Mouse (Mus musculus): ENCODE measurements at regions not wholly inside any gene's neighbourhood (a gene's known extent, or its start where the extent isn't known, plus 50 kb on each side); places are given as distances from the start of the nearest gene placed in this dataset.
A peak's percentile ranks its signal among the peaks of the same experiment; 100 is the strongest.

DNA sequence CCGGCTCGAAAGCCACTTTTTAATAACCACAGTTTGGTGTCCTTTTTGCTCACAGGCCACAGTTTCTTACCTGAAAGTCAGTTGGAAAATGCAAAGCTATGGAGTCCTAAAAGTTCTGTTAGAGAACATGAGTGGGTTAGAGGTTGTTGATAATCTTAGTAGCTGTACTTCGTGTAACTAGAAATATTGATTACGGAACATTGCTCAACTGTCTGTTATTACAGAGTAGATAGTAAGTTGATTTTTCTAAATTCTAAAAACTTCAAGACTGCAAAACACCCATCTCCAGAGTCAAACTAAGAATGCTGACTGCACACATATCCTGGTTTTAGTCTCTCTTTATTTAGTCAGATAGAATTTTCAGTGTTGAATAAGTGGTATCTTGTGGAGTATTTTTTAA lies 111.0 kb downstream of the Slc38a4 start:
- H3K4me3 ChIP-seq (replicated peaks): no peak overlapping the region
- no peaks in the 10 kb centered on the region for H3K4me1 ChIP-seq (replicated peaks)
- 97% methylated on average over 4 of the region's 4 CpGs for WGBS

DNA sequence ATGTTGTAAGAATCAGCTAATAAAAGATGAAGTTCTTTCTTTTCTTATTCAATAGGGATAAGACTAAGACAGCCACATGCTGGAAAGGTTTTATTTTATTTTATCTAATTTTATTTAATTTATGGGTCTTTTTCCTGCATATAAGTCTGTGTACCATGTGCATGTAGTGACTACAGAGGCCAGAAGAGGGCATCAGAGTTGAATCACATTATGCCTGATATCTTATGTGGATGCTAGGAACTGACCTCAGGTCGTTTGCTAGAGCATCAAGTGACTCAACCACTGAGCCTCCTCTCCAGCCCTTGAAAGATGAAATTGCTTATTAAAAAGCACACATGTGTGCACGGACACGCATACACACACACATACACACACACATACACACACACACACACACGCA lies 113.1 kb downstream of the Slc38a4 start:
- Histone ChIP-seq H3K4me1 (replicated peaks) (no peaks in the 10 kb centered on the region), H3K9me3 (no peaks in the 10 kb centered on the region), H3K36me3 (no peaks in the 10 kb centered on the region), H3K27ac (no peak overlapping the region), H3K27me3 (no peaks in the 10 kb centered on the region), H3K4me2 (replicated peaks) (no peak overlapping the region), H3K9ac (replicated peaks) (no peak overlapping the region), H3K4me3 (replicated peaks) (no peak overlapping the region)
- ATAC-seq: no peak
- WGBS: 87% methylated on average over 4 of the region's 4 CpGs

More for the DNA sequence above, 111.0 kb downstream of the Slc38a4 start:
- Histone ChIP-seq H3K9ac (replicated peaks) (no peak overlapping the region), H3K36me3 (no peaks in the 10 kb centered on the region), H3K4me2 (replicated peaks) (no peak overlapping the region), H3K27ac (no peak overlapping the region), H3K27me3 (no peaks in the 10 kb centered on the region), H3K9me3 (no peaks in the 10 kb centered on the region)
- no peak for ATAC-seq

DNA sequence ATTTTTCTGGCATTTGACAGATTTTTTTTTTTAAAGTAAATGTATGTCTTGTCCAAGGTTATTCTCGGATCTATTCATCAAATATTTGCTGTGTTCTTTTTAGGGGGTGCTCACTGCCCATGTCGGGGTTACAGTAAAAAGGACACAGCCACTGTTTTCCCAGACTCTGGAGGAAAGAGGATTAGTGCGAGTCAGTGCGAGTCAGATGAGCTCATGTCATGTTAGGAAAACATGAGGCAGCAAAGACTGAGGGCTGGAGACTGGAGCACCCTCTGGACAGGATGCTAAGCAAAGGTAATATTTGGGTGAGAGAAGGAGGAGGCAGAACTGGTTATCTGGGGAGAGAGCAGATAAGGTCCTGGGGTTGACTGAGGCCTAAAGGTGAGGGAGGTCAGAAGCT lies 117.3 kb downstream of the Slc38a4 start:
- ATAC-seq: no peak
- WGBS: 75% methylated on average over 4 of the region's 4 CpGs
- H3K9ac ChIP-seq (replicated peaks): no peak overlapping the region
- peaks cover 6% of the 10 kb centered on the region; the same call in 1 of the 2 replicates for H3K27me3 ChIP-seq
- no peak overlapping the region for H3K4me3 ChIP-seq (replicated peaks)
- H3K4me1 ChIP-seq (replicated peaks): no peaks in the 10 kb centered on the region
- H3K4me2 ChIP-seq (replicated peaks): no peak overlapping the region
- H3K9me3 ChIP-seq: no peaks in the 10 kb centered on the region
- no peaks in the 10 kb centered on the region for H3K36me3 ChIP-seq
- H3K27ac ChIP-seq: no peak overlapping the region

- Histone ChIP-seq H3K4me3 (replicated peaks) (no peak overlapping the region), H3K9me3 (no peaks in the 10 kb centered on the region), H3K4me1 (replicated peaks) (no peaks in the 10 kb centered on the region), H3K4me2 (replicated peaks) (no peak overlapping the region), H3K27me3 (peaks cover 6% of the 10 kb centered on the region; the same call in 1 of the 2 replicates), H3K36me3 (no peaks in the 10 kb centered on the region), H3K9ac (replicated peaks) (no peak overlapping the region), H3K27ac (no peak overlapping the region)
- 81% methylated on average over 6 of the region's 6 CpGs for WGBS
- ATAC-seq: no peak
These were observed 118.1 kb downstream of the Slc38a4 start for GRCm38 (mm10) chr15:96937623-96938022.

DNA sequence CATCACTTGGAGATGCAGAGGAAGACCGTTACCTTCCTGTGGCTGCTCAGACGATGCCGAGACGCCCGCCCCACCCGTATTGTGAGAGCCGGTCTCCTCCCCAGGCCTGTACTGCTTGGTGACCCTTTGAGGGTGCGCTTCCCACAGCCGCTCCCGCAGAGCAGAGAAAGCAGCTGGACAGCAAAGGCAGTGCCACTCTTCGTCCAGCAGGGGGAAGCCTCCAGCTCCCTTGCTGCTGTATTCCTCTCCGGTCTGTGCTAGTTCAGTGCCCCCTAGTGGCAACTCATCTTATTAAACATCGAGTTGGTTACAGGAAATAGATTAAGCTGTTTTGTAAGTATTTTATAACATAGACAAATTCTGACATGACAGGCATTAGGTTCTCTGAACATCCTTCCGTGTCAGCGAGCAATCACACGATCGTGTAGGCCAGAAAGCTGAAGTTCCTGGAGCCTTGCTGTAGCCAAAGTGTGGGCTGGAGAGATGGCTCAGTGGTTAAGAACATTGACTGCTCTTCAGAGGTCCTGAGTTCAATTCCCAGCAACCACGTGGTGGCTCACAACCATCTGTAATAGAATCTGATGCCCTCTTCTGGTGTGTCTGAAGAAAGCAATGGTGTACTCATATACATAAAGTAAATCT lies 118.9 kb downstream of the Slc38a4 start:
- Histone ChIP-seq H3K9ac (replicated peaks) (peak overlapping the region; percentile 50; the same call in 1 of the 2 replicates), H3K27ac (no peak overlapping the region), H3K4me2 (replicated peaks) (peak overlapping the region; percentile 51), H3K4me1 (replicated peaks) (no peaks in the 10 kb centered on the region), H3K4me3 (replicated peaks) (peak overlapping the region; percentile 23), H3K36me3 (no peaks in the 10 kb centered on the region), H3K27me3 (peaks cover 6% of the 10 kb centered on the region; the same call in 1 of the 2 replicates), H3K9me3 (no peaks in the 10 kb centered on the region)
- WGBS: 7% methylated on average over 18 of the region's 18 CpGs
- ATAC-seq: peak; percentile 91

DNA sequence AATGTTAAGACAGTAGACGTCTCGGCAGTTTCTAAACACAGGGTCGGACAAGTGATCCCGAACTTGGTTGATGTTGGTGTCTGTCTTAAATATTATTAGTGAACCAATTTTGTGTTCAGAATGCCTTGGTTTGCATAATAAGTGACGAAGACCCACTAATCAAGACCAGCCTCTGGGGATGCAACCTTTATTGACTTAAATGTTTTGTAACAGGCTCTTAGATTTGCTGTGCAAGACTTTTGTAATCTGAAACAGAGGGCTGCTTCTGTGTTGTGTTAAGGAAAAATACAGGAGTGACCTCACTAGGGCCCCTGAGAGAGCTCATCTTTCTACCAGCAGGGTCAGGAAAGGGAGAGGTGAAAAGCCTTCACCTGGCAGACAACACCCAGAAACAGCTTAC lies 119.5 kb downstream of the Slc38a4 start:
- Histone ChIP-seq H3K4me3 (replicated peaks) (0 out of 2 replicates have a peak overlapping the region, but pooled peaks have one; percentile 23), H3K36me3 (no peaks in the 10 kb centered on the region), H3K9ac (replicated peaks) (no peak overlapping the region), H3K9me3 (no peaks in the 10 kb centered on the region), H3K27me3 (peaks cover 6% of the 10 kb centered on the region; the same call in 1 of the 2 replicates), H3K4me1 (replicated peaks) (no peaks in the 10 kb centered on the region), H3K4me2 (replicated peaks) (peak overlapping the region; percentile 51), H3K27ac (no peak overlapping the region)
- ATAC-seq: no peak
- WGBS: 84% methylated on average over 5 of the region's 5 CpGs

GRCm38 (mm10) chr15:96933451-96933850 lies 122.3 kb downstream of the Slc38a4 start:
- Histone ChIP-seq H3K9ac (replicated peaks) (no peak overlapping the region), H3K4me1 (replicated peaks) (no peaks in the 10 kb centered on the region), H3K27ac (no peak overlapping the region), H3K36me3 (no peaks in the 10 kb centered on the region), H3K27me3 (peaks cover 6% of the 10 kb centered on the region; the same call in 1 of the 2 replicates), H3K4me3 (replicated peaks) (no peak overlapping the region), H3K9me3 (no peaks in the 10 kb centered on the region), H3K4me2 (replicated peaks) (no peak overlapping the region)
- ATAC-seq: no peak
- WGBS: 46% methylated on average over 3 of the region's 3 CpGs

DNA sequence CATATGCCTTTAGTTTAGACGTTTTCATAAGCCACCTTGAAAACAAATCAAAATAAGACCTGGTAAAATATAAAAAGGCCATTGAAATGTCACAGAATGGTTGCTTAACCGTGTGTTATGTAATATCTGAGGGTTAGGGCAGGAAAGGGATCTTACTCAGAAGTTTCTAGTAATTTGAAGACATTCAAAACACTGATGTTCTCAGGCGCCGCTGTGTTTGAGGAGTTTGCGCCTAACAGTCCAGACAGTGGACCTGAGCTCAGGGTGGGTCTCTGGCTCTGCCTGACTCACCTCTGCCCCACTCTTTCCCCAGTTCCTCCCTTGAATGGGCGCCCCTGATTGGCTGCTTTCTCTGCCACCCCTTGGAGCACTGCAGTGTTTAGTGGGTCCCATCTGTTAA lies 125.2 kb downstream of the Slc38a4 start:
- Histone ChIP-seq H3K4me1 (replicated peaks) (no peaks in the 10 kb centered on the region), H3K9ac (replicated peaks) (no peak overlapping the region), H3K36me3 (no peaks in the 10 kb centered on the region), H3K27me3 (peaks cover 1% of the 10 kb centered on the region; the same call in 1 of the 2 replicates), H3K27ac (no peak overlapping the region), H3K4me2 (replicated peaks) (no peak overlapping the region), H3K9me3 (no peaks in the 10 kb centered on the region), H3K4me3 (replicated peaks) (no peak overlapping the region)
- WGBS: 79% methylated on average over 6 of the region's 6 CpGs
- ATAC-seq: no peak

DNA sequence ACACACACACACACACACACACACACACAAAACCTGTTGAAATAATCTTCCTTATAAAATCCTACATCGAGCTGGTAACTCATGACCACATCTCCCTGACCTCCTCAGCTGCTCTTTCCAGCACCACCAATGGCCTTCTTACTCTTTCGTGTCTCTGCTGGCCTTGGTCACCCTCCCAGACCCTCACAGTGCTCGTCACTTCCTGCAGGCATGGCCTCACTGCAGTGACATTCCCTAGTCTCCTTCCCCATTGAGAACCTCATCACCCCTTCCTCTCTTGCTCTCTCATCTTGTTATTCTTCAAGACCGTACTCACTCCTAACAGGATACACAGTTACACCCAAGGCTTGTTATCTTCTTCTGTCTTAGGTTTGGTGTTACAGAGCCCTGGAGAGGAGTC lies 126.0 kb downstream of the Slc38a4 start:
- WGBS: 86% methylated on average over 4 of the region's 4 CpGs
- Histone ChIP-seq H3K36me3 (no peaks in the 10 kb centered on the region), H3K4me3 (replicated peaks) (no peak overlapping the region), H3K27me3 (no peaks in the 10 kb centered on the region), H3K4me2 (replicated peaks) (no peak overlapping the region), H3K9me3 (no peaks in the 10 kb centered on the region), H3K27ac (no peak overlapping the region), H3K4me1 (replicated peaks) (no peaks in the 10 kb centered on the region), H3K9ac (replicated peaks) (no peak overlapping the region)
- ATAC-seq: no peak

DNA sequence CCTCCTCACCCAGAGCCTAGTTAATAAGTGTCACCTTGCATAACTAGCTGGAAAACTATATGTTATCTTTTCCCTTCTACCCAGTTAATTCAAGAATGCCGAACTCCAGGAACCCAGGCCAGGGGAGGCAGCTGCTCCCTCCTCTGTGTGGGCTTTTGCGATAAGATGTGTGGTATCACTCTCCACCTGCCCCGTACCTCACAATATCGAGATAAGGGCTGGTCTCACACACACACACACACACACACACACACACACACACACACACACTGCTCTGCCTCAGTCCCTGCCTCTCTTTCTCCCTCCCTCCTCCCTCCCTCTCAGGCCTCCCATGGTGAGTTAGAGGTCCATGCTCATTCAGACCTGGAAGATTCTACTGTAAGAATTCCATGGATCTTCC lies 127.1 kb downstream of the Slc38a4 start:
- no peak overlapping the region for H3K9ac ChIP-seq (replicated peaks)

GRCm38 (mm10) chr15:96927674-96928073 lies 128.1 kb downstream of the Slc38a4 start:
- Histone ChIP-seq H3K9ac (replicated peaks) (no peak overlapping the region), H3K27ac (no peak overlapping the region), H3K9me3 (no peaks in the 10 kb centered on the region), H3K36me3 (no peaks in the 10 kb centered on the region), H3K4me1 (replicated peaks) (no peaks in the 10 kb centered on the region), H3K27me3 (no peaks in the 10 kb centered on the region), H3K4me3 (replicated peaks) (no peak overlapping the region), H3K4me2 (replicated peaks) (no peak overlapping the region)
- no peak for ATAC-seq
- WGBS: 85% methylated on average over 4 of the region's 4 CpGs

More for the DNA sequence above, 127.1 kb downstream of the Slc38a4 start:
- H3K27me3 ChIP-seq: no peaks in the 10 kb centered on the region
- H3K27ac ChIP-seq: no peak overlapping the region
- no peaks in the 10 kb centered on the region for H3K9me3 ChIP-seq
- H3K4me3 ChIP-seq (replicated peaks): no peak overlapping the region
- ATAC-seq: no peak
- no peaks in the 10 kb centered on the region for H3K36me3 ChIP-seq
- no peak overlapping the region for H3K4me2 ChIP-seq (replicated peaks)
- 93% methylated on average over 4 of the region's 4 CpGs for WGBS
- no peaks in the 10 kb centered on the region for H3K4me1 ChIP-seq (replicated peaks)

DNA sequence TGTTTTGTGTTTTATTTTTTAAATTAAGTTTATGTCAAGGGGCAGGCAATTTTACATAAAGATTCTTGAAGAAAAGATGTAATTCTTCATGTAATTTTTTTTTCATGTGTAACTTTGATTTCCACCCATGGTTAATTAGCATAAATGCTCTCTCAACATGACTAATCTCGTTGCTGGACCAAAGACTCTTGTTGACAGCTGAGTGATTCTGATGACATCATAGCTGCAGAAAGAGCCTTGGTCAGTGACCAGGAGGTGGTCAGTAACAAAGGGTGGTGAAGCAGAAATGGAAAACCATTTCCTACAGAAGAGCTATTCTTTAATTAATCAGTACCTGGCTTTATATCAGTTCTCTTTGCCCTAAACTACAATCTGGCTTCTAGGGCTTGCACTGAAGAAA lies 129.1 kb downstream of the Slc38a4 start:
- no peak overlapping the region for H3K4me2 ChIP-seq (replicated peaks)
- H3K9me3 ChIP-seq: no peaks in the 10 kb centered on the region
- H3K36me3 ChIP-seq: no peaks in the 10 kb centered on the region
- no peak for ATAC-seq
- no peak overlapping the region for H3K4me3 ChIP-seq (replicated peaks)
- no peak overlapping the region for H3K27ac ChIP-seq
- H3K9ac ChIP-seq (replicated peaks): no peak overlapping the region
- WGBS: 55% methylated on average over 1 of the region's 1 CpGs
- no peaks in the 10 kb centered on the region for H3K27me3 ChIP-seq
- no peaks in the 10 kb centered on the region for H3K4me1 ChIP-seq (replicated peaks)

- Histone ChIP-seq H3K36me3 (no peaks in the 10 kb centered on the region), H3K9me3 (no peaks in the 10 kb centered on the region), H3K27ac (no peak overlapping the region), H3K27me3 (no peaks in the 10 kb centered on the region), H3K4me1 (replicated peaks) (no peaks in the 10 kb centered on the region), H3K4me3 (replicated peaks) (no peak overlapping the region), H3K4me2 (replicated peaks) (no peak overlapping the region), H3K9ac (replicated peaks) (no peak overlapping the region)
- ATAC-seq: no peak
- WGBS: 95% methylated on average over 7 of the region's 7 CpGs
These were observed 139.2 kb downstream of the Slc38a4 start for GRCm38 (mm10) chr15:96916586-96916985.
